Mouse (Mus musculus) heart, postnatal 25 days (tissue): Measurements from ENCODE around the gene Lsm8. TPM values are rescaled to one million over a fixed set of nuclear protein-coding genes. Genes with fewer than 3 reads are reported as not detected.
A peak's percentile ranks its signal among the peaks of the same experiment; 100 is the strongest.
"Not testable (repeated sequence)": the region's sequence is repeated elsewhere in the genome, so short reads cannot be mapped to it uniquely, and the experiment has no call there.

Experiments used
- DNase-seq: peaks from one replicate; pipeline ENCODE4 v3.0.0; 2022; ENCODE audit warnings: low spot score
- intact Hi-C: fragments of 180-260 bp; cut with DNase I; formaldehyde crosslinking; loops from one replicate; pipeline ENCODE4 v1.15.1; 2025
- total RNA-seq, 2 experiments: library from RNA; stranded (reverse); gene quantifications; 2 replicates each; pipeline ENCODE4 v1.2.3; 2021

Lsm8 gene
- 10 to 100 TPM; 21.5 to 23.9 TPM for total RNA-seq

DNA sequence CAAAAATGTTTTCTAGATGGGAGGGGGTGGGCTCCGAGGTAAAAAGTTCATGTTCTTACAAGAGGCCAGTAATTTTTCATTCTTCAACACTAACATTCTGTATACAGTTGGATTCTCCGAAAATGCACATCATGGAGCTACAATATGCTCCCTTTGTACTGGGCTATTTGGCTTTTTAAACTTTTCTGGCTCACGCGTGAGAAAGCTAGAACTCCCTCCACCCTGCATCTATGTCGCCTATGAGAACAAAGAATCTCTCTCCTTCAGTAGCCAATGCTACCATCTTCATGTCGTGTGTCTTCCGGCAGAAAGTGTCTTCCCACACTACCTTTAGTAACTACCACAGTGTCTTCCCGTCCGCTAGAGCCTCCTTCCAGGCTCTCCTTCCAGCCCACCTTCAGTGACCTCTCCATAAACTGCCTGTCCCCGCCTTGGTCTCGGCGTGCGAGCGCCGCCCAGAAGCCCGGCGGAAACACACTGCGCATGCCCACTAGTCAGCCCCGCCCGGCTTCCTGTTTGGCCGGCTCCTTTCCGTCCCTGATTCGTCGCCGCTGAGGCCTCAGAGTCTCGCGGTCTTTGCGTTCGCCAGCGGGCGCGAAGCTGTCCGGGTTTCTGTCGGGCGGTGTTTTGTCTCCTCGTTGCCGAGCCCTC, at the start of gene Lsm8:
Gene Lsm8, plus strand, starts transcription at position 529 of the 651 bp plus-strand sequence.
- DNase-seq, result peak; percentile 96
- intact Hi-C loops, result no loop called here

DNA sequence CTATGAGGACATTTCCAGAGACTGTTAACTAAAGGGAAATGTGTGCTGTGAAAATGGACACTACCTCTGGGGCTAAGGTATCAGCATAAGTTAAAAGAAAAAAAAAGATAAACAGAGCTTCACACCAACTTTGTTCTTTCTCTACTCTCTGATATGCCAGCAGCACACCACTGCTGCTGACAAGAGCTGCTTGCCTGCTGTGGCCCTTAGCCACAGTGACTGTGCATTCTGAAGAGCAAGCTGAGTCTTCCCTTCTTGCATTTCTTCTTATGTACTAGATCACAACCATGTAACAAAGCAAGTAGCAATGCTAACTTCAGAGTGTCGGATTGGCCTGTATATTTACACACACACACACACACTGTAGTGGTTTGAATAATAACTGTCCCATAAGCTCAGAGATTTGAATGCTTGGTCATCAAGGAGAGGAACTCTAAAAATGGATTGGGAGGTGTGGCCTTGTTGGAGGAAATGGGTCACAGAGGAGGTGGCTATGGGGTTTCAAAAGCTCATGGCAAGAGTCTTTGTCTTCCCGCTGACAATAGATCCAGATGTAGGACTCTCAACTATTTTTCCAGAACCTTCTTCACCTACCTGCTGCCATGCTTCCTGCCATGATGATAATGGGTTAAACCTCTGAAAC, 47.4 kb upstream of the Lsm8 start:
- intact Hi-C loops, result no loop called here
- no peak for DNase-seq

DNA sequence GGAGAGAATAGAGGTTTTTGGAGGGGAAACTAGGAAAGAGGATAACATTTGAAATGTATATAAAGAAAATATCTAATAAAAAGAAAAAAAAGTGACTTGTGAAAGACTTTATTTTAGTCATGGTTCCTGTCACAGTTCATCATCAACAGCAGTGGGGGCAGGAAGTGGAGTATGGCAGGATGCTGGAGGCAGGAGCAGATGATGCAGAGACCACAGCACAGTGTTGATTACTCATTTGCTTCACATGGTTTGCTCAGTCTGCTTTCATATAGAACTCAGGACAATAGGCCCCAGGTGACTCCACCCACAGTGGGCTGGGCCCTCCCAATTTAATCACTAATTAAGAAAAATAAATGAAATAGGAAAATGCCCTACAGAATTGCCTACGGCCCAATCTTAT, 35.8 kb upstream of the Lsm8 start:
- intact Hi-C loops, result no loop called here
- DNase-seq, result no peak

DNA sequence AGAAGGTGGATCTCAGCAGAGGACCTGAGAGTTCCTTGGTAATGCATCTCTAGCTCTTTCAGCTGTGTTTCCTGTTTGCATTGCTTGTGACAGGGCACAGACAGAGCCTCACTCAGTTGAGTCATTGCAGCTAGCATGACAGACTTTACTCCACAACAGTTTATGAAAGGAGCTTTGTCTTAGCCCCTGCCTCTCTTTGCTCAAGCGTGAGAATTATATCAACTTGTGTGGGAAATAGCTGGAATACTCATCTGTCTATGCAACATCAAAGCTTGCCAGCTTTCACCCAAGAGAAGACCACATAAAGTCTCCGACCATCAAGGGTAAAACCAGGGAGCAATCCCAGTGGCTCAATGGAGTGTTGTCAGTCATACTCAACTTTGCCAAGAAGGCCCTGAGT, 32.8 kb upstream of the Lsm8 start:
- intact Hi-C loops, result no loop called here
- no peak for DNase-seq

DNA sequence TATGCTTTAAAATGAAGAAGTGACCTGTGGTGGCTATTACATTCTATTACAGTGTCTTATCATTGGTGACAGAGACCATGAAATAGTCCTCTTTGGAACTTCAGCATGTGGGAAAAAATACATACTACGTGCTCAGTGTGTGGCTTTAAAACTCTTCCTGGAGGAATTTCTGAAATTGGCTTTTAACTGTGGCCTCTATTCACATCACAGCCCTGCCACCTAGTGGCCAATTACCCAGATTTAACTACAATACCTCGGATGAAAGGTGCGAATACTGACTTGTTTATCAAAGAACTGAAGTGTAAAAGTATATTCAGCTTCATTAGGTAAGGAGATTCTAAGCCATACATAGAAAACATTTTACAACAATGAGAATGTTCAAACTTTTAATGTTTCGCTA, 29.0 kb upstream of the Lsm8 start:
- intact Hi-C loops, result loop anchor here (1.0 to 2.0 kb wide), 2 partner anchors 418 to 733 kb away; no protein-coding TSS in a partner anchor
- DNase-seq, result no peak

DNA sequence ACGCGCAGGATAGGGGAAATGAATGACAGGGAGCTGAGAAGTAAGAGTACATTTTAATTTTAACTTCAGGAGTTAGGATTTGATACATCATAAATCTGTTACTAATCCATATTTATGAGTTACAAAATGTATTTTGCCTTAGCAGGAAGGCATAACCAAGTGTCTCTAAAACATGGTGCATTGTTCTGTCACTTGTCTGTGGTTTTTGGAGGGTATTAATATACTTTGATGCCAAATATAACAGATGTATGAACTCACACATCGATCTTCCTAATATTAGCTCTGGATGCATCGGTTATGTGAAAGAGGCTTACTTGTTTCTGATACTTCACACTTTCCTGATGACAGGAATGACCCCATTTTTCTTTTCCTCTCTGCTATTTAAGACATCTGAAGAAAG, 28.1 kb upstream of the Lsm8 start:
- no peak for DNase-seq
- intact Hi-C loops, result no loop called here

DNA sequence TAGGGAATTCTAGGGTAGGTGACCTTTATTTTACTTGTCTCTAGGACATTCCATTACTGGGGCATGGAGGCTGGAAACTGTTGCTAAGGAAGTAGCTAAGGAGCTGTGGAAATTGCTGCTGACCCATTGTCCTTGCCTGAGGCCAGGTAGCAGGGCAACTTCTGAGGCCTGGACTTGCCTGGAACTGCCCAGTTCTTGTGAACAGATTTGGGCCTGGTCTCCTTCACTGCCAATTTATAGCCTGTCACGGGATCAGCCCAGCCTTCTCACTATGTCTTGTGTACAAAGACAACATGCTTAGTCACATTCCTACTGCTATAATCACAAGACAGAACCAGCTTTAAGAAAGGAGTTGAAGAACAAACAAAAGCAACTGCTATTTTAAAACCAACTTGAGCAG, 25.6 kb upstream of the Lsm8 start:
- DNase-seq, result no peak
- intact Hi-C loops, result no loop called here

DNA sequence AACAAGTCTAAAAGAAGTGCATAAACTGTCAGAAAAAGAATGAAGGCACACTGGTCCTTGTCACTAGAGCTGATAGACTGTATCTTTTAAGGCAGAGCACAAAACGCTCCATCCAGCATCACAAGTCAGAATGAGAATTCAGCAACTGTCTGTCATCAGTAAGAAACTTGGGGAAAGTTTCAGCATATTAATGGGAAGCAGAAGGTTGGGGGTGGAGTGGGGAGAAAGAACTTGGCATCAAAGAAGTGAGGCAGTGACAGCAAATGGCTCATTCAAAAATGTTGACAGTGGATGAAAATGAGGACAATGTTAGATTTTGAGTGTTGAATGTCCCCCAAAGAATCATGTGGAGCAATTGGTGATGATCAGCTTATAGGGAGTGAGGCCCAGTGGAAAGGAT, 15.4 kb upstream of the Lsm8 start:
- no peak for DNase-seq
- intact Hi-C loops, result no loop called here

DNA sequence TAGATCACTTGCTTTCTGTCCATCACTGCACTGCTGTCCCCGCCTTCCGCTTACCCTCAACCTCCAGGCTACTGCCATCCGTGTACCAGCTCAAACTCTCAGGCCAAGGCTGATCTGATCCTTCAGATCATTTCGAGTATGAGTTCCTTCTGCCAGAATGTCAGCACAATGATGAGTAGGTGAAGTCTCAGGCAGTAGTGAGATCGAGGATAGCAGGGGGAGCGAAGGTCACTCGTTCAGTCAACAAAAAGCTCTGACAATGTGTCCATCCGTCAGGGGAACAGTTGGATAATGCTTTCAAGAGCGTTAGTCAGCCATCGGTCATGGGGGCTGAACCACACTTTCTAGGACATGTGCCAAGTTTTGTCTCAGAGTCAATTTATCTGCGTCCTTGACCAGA, 3.9 kb upstream of the Lsm8 start:
- intact Hi-C loops, DNase-seq: not testable (repeated sequence)

DNA sequence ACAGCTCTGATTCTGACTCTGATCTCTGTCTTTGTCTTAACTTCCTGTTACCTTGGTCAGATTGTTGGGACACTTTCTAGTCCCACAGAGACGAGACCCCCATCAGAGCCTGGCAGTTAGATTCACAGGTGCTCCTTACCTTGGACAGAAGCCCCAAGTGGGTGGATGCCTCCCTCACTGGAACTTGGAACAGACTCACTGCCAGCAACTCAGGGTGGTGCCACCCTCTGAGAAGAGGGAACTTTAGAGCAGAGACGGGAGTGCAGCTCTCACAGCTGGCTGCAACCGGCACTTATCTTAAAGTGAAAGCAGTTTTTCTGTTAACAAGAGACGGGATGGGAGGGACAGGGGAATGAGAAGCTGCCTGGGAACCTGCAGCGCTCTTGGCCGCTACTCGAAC, 2.8 kb upstream of the Lsm8 start:
- intact Hi-C loops, DNase-seq: not testable (repeated sequence)

DNA sequence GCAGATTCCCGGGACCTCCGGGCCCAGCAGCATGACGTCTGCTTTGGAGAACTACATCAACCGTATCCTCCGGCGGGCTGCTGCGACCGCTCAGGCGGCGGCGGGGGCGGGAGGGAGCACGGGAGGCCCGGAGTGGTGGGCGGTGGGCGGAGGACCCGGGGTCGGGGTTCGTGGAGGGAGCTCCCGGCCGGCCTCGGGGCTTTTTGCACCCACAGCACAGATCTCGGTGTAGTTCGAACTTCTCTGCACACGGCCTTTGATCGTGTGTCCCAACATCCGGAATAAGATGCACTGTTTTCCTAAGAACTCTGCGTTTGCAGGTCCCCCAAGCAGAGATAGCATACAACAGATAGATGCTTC, 303 bp downstream of the Lsm8 start:
- intact Hi-C loops, result no loop called here
- no peak for DNase-seq

DNA sequence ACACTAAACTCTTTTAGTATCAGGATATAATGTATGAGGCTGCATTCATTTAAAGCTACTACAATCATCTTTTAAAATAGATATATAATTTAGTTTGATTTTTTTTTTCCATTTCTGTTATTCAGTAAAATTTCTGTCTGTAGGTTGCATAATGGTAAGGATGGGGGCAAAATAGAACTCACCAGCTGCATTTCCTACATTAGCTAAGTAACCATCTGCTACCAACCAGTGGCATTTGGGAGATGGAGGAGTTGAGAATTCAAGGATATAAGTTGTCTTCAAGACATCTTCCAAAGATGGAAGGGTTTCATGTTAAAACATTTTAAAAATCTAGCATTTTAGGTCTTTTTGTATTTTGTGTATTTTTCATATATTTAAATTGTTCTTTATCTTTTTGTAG, 6.9 kb downstream of the Lsm8 start:
- no peak for DNase-seq
- intact Hi-C loops, result no loop called here

DNA sequence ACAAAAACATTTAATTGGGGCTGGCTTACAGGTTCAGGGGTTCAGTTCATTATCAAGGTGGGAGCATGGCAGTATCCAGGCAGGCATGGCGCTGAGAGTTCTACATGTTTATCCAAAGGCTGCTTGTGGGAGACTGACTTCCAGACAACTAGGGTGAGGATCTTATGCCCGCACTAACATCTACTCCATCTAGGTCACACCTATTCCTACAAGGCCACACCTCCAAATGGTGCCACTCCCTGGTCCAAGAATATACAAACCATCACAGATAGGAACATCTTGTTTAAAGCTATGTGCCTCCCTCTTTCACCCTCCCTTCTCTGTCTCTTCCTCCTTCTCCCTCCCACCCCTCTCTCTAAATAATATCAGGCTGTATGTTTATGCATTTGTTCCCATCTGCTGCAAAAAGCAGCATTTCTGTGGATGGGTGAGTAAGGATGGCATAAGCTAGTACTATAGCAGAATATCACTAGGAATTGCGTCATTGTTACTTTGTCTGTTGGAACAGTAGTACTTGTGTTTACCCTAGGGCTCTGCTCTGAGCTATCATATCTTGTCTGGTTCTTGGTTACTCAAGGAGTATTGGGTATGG, 8.2 kb downstream of the Lsm8 start:
- no peak for DNase-seq
- intact Hi-C loops, result no loop called here

DNA sequence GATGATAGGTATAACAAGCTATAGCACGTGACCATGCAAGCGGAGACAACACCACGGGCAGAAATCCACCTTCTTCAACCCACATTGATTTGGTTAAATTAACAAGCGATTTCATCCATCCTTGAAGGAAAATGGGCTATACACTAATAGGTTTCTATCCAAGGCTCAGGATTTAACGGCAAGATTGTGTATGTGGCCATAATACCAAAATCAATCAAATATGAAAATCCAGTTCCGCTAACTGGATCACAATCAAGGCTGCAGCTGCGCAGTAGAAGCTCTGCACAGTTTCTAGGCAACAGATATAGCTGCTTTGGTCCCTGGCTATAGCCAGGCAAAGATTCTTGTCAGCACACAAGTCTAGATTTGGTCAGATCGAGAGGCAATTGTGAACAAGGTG, 17.6 kb downstream of the Lsm8 start, which contains the start of gene Ankrd7:
Gene Ankrd7, plus strand, starts transcription at position 301 of the 400 bp plus-strand sequence.
- intact Hi-C loops, result no loop called here
- DNase-seq, result no peak

DNA sequence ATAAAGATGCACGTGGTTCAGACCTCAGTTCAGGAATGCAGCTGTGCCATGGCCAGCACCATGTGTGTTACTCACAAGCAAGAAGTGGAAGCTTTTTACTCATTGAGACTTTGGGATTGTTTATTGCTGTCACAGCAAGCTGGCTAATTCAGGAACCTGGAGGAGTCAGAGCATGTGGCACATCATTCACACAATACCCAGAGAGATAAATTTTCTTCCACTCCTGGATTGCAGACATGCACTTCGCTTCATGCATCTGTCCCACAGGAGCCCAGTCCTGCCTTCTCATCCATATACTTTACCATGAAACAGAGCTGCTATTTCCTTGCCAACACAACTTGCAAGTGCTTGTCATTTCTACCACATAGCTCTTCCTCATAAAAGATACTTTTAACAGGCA, 40.7 kb downstream of the Lsm8 start:
- no peak for DNase-seq
- intact Hi-C loops, result no loop called here

DNA sequence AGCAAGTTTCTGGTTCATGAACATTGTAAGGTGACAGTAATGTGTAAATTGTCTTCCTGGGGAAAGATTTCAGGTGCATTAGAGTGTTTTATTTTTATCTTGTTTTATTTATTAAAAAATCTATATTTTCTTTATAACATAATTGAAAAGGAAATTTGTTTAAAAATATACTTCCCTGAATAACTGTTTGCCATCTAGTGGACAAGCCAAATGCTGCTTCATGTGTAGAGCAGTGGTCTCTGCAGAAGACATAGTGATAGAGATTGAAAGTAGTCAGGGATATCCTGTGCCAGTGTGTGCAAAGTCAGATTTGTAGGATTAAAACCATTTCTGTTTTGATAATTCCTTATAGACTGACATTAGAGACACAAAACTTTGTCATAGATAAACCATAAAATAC, 45.8 kb downstream of the Lsm8 start:
- DNase-seq, result no peak
- intact Hi-C loops, result no loop called here

Other genes starting within 250 kb of the Lsm8 start
- not detected for gene Ankrd7, start 17.7 kb downstream of the Lsm8 start, total RNA-seq